Mouse (Mus musculus) kidney, adult 9 months (tissue): ENCODE measurements around the gene Unc13b.

ENCODE experiments used
- DNase-seq: peaks from one replicate; pipeline ENCODE4 v3.0.0; 2022

The Unc13b gene

DNA sequence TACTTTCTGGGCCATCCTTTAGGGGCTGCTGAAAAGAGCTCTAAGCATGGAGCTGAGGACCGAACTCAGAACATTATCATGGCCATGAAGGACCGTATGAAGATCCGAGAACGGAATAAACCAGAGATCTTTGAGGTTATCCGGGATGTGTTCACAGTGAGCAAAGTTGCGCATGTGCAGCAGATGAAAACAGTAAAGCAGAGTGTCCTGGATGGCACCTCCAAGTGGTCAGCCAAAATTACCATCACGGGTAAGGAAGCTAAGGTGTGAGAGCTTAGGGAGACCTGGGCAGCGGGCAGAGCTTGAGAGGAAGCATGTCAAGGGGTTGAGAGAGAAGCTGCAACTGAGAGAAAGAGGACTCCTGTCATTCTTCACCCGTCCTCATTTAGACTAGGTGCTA, 178.1 kb downstream of the Unc13b start:
- no peak for DNase-seq

DNA sequence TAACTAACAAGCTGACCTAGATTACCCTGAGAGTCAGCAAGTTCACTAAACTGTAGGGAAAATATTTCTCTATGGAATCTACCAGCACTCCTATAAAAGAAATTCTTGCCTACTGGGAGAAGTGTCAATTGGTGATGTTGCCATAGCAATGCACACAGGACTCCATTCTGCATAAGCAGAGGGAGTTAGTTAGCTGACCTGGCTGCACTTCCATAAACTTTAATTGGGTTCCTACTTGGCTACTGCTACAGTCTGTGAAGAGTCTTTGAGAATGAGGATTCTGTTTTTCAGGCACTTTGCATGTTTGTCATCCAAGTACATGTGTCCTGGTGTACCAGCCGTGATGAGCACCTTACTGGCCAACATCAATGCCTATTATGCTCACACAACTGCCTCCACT, 182.0 kb downstream of the Unc13b start:
- DNase-seq: no peak

DNA sequence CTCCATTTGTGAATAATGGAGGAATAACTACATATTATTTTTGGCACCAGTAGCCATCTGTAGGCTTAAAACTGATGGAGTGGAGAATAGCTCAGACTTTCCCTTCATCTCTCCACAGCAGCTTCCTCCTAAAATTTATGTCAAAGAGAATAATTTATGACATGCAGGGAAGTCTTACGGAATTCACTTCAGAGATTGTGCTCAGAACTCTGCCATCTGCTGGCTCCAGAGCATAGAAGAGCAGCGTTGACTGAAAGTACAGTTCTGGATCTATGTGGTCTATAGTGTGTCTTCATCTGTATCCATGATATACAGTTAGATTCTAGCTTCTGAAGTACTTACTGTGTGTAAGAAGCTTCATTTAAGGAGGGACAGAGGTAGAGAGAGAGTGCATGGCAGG, 185.3 kb downstream of the Unc13b start:
- no peak for DNase-seq

DNA sequence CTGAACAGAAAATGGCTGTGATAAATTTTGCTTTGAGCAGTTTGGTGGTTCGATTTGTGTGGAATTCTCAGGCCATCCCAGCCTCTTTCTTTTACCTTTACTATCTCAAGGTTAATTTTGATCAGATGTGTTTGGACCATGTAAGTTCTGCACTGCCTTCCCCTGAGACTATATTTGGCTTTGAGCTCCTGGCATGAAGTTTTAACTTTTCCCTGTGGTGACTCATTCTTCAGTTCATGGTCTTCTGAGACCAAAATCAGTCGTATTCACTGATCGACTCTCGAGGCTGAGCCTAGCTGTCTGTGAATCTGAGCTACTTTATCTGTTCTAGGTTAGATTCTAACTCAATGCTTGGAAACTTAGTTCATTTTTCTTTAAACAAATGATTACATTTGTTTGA, 187.0 kb downstream of the Unc13b start:
- DNase-seq: no peak

DNA sequence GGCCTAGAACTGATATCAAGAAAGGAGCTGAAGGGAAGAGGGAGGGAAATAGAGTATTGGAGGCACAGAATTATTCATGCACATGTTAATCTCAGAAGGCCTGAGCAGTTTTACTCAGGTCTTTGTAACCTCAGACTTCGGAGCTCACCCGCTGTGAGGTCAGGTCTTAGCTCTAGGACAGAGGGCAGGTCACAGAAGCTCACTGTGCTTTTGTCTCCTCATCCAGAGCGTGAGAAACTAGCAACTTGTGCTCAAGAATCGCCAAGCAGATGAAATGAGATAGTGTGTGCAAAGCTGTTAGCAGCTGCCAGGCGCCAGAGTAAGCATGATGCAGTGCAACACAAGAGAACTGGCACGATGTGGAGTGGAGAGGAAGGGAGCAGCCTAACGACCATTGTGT, 189.3 kb downstream of the Unc13b start:
- no peak for DNase-seq

DNA sequence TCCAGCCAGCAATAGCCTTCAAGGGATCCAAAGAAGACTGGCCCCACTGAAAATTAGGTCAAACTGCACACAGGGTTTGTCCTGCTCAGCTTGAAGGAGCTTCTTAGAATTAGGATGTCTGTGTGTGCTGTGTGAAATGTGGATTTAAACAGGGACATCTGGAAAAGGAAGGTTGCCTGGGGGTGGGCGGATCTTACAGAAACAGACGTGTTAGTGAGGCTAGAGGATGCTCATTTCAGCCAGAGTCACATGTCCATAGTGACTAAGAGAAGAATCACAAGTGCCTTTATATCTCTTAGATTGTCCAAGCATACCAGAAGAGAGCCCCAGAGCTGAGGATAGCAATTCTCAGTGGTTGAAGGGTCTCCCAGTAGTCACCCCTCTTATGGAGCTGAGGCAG, 190.2 kb downstream of the Unc13b start:
- DNase-seq: no peak

DNA sequence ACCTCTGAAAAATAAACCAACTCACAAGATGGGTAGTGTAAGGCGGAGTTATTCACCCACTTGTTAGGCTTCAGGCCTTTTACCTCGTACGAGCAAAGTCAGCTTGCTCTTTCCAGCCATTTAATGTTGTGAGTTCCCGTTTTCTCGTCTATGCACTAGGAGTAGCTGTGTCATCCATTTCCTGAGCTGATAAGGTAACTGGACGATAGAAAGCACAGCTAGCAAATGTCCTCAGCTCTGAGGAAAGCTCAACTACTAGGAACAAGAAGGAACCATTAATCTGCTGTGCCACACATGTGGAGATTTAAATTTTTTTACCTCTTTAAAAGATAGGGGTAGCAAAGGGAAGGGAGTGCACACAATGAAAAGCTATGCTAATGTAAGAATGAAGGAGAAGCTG, 192.5 kb downstream of the Unc13b start:
- no peak for DNase-seq

DNA sequence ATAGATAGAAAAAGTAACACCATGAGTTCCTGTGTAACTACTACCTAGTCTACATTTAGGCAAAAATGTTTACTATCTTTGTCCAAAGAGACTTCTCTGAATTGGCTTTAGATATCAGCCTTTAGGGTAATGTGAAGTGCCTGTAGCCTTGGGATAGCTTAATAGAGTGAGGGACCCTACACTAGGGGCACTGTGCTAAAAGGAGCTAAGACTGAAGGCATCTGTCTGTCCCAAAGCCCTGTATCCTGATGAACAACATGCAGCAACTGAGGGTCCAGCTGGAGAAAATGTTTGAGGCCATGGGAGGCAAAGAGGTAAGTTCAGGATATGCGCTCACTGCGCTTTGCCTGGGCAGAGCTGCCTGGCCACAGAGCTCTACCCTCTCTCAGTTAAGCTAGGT, 198.3 kb downstream of the Unc13b start:
- DNase-seq: no peak

DNA sequence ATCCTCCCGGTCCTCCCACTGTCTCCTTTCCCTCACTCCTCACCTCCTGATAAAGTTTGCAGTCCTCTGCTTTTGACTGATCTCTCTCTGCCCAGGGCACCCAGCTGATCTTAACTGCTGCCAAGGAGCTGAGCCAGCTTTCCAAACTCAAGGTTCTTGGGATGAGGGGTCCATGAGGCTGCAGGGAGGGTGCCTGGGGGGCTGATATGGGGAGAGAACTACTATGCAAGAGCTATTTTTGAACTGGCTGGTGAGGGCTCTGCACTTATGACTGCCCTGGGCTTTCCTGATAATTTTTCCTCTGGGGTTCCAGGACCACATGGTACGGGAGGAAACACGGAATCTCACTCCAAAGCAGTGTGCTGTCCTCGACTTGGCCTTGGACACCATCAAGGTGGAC, 199.8 kb downstream of the Unc13b start:
- no peak for DNase-seq

DNA sequence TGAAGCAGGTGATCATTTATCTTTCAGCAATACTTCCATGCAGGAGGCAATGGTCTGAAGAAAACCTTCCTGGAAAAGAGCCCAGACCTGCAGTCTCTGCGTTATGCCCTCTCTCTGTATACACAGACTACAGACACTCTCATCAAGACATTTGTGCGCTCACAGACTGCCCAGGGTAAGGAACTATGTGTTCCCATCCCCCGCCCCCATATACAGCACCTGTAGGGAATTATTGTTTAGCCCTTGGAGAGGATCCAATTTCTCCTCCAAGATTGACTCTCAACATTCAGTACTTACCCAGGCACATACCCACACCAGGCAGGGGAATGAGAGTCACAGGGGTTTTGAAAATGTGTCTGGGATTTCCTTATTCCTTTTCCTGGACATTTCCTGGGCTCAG, 200.7 kb downstream of the Unc13b start:
- DNase-seq: no peak

DNA sequence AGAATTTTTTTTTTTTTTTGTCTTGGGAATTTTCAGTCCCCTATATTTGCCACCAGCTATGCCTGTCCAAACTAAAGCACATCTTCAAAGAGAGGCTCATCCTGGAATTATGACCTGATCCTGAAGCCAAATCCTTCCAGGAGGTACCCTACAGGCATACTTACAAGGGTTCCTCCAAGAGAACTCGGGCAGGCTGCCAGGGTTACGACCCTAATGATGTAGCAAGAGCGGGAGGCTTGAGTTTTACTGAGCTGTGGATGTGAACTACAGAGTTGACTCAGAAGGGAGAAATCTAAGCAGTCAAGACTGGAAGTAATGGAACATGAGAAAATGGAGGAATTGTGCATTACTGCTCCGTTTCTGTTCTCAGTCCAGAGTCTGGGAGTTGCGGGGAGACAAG, 201.3 kb downstream of the Unc13b start:
- DNase-seq: peak; percentile 22

DNA sequence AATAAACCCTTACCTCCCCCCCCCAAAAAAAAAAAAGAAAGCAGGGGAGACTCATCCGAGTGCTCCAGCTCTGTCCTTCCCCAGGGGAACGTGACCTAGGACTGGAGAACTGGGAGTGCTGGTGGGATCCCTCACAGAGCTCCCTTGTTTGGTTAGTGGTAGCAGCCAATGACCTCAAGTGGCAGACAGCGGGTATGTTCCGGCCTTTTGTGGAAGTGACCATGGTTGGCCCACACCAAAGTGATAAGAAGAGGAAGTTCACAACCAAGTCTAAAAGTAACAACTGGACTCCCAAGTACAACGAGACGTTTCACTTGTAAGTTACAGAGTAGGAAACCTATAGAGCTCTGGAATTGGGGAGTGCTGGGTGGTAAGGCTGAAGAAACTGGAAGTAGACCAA, 204.1 kb downstream of the Unc13b start:
- DNase-seq: no peak

DNA sequence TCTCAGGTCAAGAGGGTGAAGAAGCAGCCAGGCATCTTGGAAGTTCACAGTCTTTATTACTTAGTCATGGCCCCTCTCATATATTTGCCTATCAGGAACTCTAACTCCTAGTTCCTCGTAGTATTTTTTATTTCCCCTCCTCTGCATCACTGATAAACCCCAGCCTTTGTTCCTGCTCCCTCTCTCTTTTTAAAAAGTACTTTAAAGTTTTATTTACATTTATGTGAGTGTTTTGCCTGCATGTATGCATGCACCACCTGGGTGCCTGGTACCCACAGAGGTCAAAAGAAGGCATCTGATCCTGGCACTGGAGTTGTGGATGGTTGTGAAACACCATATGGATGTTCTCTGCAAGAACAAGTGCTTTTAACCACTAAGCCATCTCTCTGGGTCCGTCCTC, 207.4 kb downstream of the Unc13b start:
- DNase-seq: no peak

DNA sequence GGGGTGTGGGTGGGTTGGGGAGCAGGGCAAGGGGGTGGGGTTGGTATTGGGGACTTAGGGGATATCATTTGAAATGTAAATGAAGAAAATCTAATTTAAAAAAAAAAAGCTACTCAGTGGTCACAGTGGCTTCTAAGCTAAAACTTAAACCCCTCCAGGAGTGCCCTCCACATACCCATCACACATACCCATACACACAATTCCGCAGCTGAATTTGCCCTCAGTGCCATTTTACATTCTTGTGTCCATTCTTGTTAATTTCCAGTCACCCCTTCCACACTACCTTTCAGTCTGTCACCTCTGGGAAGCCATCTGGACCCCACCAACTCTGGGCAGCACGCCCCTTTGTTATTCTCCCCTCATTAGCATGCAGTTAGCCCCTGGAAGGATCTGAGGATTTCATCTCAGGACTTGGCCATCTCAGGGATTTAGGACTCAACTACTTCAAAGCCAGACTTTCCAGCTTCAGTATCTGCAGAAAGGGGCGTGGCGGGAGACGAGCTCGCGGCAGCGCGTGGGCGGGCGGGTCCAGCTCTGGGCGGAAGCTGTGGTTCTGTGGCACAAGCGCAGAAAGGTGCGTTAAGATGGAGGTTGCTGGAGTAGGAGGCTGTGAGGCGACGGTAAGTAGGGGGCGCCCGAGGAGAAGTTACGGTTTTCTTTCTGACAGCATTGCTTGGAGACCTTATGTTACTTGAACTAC, 208.0 kb downstream of the Unc13b start, which contains the start of gene Atp8b5:
TSS of gene Atp8b5 (plus strand) at position 537 of the 700 bp plus-strand sequence.
- peak; percentile 90 for DNase-seq

DNA sequence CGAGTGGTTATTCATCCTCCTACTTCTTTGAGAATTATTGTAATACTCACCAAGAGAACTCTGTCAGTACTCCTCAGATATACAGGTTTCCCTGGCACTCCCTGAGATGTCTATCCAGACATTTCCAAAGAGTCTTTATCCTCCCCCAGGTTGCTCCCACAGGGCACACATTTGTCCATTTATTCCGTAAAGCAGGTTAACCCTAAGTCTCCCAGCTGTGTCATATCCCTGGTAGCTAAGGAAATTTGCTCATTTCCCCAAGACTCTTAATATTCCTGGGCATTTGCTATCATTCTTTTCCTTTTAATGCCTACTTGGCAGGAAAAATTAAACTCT, 208.5 kb downstream of the Unc13b start:
- no peak for DNase-seq

DNA sequence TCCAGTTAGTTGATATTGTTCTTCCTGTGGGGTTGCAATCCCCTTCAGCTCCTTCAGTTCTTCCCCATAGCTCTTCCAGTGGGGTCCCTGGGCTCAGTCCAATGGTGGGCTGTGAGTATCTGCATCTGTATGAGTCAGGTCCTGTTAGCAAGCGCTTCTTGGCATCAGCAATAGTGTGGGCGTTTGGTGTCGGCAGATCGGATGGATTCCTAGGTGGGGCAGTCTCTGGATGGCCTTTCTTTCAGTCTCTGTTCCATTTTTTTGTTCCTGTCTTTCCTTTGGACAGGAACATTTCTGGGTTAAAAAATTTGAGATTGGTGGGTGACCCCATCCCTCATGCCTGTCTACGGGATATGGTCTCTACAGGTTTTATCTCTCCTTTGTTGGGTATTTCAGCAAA, 226.7 kb downstream of the Unc13b start:
- no peak for DNase-seq

DNA sequence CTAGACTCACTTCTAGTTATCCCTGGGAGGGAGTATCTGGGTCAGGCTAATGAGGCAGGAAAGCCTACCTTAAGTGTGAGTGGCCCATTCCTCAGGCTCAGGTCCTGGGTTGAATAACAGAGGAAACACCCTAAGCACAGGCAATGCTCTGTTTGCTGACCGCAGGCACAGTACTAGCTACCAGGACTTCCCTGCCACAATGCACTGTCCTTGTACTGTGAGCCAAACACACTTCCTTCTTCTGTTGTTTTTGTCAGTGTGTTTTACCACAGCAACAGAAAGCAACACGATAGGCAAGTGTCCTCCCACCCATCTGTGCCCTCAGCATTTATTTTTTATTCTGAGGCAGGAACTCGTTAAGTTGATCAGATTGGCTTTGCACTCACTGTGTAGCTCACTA, 228.6 kb downstream of the Unc13b start:
- no peak for DNase-seq

DNA sequence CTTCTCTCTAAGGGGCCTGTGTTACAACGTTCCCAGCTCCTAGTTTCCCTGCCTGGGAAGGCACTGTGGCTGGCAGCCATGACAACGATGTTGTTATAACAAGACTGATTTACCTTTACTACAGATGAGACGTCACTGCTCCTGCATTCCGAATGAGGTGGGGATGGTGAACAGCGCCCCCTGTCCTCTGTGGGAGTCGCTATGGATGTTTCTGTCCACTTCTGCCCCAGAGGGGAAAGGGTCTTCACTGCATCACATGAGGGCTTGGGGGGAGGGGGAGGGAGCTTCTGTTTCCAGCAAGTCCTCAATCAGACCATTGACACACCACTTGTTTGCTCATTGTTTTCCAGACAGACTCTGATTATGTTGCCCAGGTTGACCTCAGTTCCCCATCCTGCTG, 235.2 kb downstream of the Unc13b start:
- DNase-seq: no peak

DNA sequence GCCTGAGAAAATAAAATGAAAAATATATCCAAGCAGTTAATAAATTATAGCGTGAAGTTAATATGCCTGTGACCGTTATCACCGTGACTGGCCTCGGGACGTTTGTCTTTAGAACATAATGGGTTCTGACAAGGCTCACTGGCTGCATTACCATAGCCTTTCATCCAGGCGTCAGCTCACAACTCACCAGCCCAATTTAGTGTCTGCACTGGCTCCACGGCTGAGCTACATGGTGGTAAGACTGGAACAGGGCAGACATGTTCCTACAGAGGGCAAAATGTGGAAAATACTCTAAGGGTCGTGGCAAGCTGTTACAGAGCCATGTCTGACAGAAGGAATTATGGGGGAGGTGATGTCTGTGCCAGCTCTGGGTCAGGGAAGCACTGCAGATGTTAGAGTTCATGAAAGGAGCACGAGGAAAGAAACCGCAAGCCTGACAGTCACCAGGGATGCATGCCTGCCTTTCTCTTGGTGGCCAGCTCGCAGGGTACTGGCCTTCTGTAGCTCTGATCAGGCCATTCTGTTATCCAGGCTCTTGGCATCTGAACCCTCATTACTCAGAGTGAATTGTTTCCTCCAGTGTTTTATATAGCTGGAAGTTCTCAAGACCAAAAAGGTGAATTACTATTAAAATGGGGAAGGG, 251.1 kb downstream of the Unc13b start:
- DNase-seq: peak; percentile 5
